Mouse (Mus musculus): ENCODE results near the gene Ubtd2. TPM values are rescaled to one million over a fixed set of nuclear protein-coding genes. Genes with fewer than 3 reads are reported as not detected.

Ubtd2 gene
- polyA plus RNA-seq, 1 experiment from 2014 or later: 71.3 TPM

- H3K4me3 ChIP-seq: no peak overlapping the region
- H3K36me3 ChIP-seq (replicated peaks): no peaks in the 10 kb centered on the region
- no peak for DNase-seq (ENCODE audit: extremely low spot score, low spot score)
- H3K9me3 ChIP-seq: no peaks in the 10 kb centered on the region
- peaks cover 50% of the 10 kb centered on the region for H3K4me1 ChIP-seq
- WGBS: 78% methylated on average over 14 of the region's 14 CpGs
- H3K27me3 ChIP-seq (ENCODE audit: poor library complexity, severe bottlenecking): no peaks in the 10 kb centered on the region
- 0 out of 2 replicates have a peak overlapping the region, but pooled peaks have one; percentile 6 for H3K27ac ChIP-seq
Observed at GRCm38 (mm10) chr11:32553311-32554140, 98.4 kb downstream of the Ubtd2 start.

GRCm38 (mm10) chr11:32554141-32555091 lies 99.2 kb downstream of the Ubtd2 start:
- Histone ChIP-seq H3K27ac (no peak overlapping the region), H3K4me3 (no peak overlapping the region), H3K9me3 (no peaks in the 10 kb centered on the region), H3K36me3 (replicated peaks) (no peaks in the 10 kb centered on the region), H3K27me3 (ENCODE audit: poor library complexity, severe bottlenecking) (no peaks in the 10 kb centered on the region), H3K4me1 (peaks cover 44% of the 10 kb centered on the region)
- no peak for DNase-seq (ENCODE audit: extremely low spot score, low spot score)
- WGBS: 91% methylated on average over 14 of the region's 14 CpGs

- Histone ChIP-seq H3K4me3 (no peak overlapping the region), H3K36me3 (replicated peaks) (no peaks in the 10 kb centered on the region), H3K27me3 (ENCODE audit: poor library complexity, severe bottlenecking) (no peaks in the 10 kb centered on the region), H3K9me3 (no peaks in the 10 kb centered on the region), H3K4me1 (peaks cover 38% of the 10 kb centered on the region), H3K27ac (no peak overlapping the region)
- DNase-seq (ENCODE audit: extremely low spot score, low spot score): no peak
- 89% methylated on average over 12 of the region's 12 CpGs for WGBS
Observed at GRCm38 (mm10) chr11:32555103-32555689, 100.0 kb downstream of the Ubtd2 start.

GRCm38 (mm10) chr11:32556333-32556990 lies 101.3 kb downstream of the Ubtd2 start:
- no peak overlapping the region for H3K4me3 ChIP-seq
- no peaks in the 10 kb centered on the region for H3K27me3 ChIP-seq (ENCODE audit: poor library complexity, severe bottlenecking)
- H3K36me3 ChIP-seq (replicated peaks): no peaks in the 10 kb centered on the region
- no peak overlapping the region for H3K27ac ChIP-seq
- DNase-seq (ENCODE audit: extremely low spot score, low spot score): no peak
- WGBS: 78% methylated on average over 10 of the region's 10 CpGs
- H3K9me3 ChIP-seq: no peaks in the 10 kb centered on the region
- peaks cover 39% of the 10 kb centered on the region for H3K4me1 ChIP-seq

- no peaks in the 10 kb centered on the region for H3K36me3 ChIP-seq (replicated peaks)
- 97% methylated on average over 4 of the region's 4 CpGs for WGBS
Observed at GRCm38 (mm10) chr11:32558026-32558425, 102.9 kb downstream of the Ubtd2 start.

GRCm38 (mm10) chr11:32558677-32559076 lies 103.5 kb downstream of the Ubtd2 start:
- no peaks in the 10 kb centered on the region for H3K9me3 ChIP-seq
- peaks cover 37% of the 10 kb centered on the region for H3K4me1 ChIP-seq
- WGBS: 79% methylated on average over 8 of the region's 8 CpGs
- no peak overlapping the region for H3K27ac ChIP-seq
- no peak for DNase-seq (ENCODE audit: extremely low spot score, low spot score)
- H3K36me3 ChIP-seq (replicated peaks): no peaks in the 10 kb centered on the region
- H3K4me3 ChIP-seq: no peak overlapping the region
- H3K27me3 ChIP-seq (ENCODE audit: poor library complexity, severe bottlenecking): no peaks in the 10 kb centered on the region

More at GRCm38 (mm10) chr11:32558026-32558425, 102.9 kb downstream of the Ubtd2 start:
- Histone ChIP-seq H3K27ac (no peak overlapping the region), H3K4me1 (peaks cover 37% of the 10 kb centered on the region), H3K27me3 (ENCODE audit: poor library complexity, severe bottlenecking) (no peaks in the 10 kb centered on the region), H3K9me3 (no peaks in the 10 kb centered on the region), H3K4me3 (no peak overlapping the region)
- no peak for DNase-seq (ENCODE audit: extremely low spot score, low spot score)

- 81% methylated on average over 12 of the region's 12 CpGs for WGBS
- Histone ChIP-seq H3K36me3 (replicated peaks) (no peaks in the 10 kb centered on the region), H3K9me3 (no peaks in the 10 kb centered on the region), H3K27me3 (ENCODE audit: poor library complexity, severe bottlenecking) (no peaks in the 10 kb centered on the region), H3K4me1 (peaks cover 50% of the 10 kb centered on the region), H3K27ac (no peak overlapping the region), H3K4me3 (no peak overlapping the region)
- no peak for DNase-seq (ENCODE audit: extremely low spot score, low spot score)
Observed at GRCm38 (mm10) chr11:32560015-32560770, 105.0 kb downstream of the Ubtd2 start.

GRCm38 (mm10) chr11:32561465-32562355 lies 106.5 kb downstream of the Ubtd2 start:
- Histone ChIP-seq H3K36me3 (replicated peaks) (no peaks in the 10 kb centered on the region), H3K9me3 (no peaks in the 10 kb centered on the region), H3K27me3 (ENCODE audit: poor library complexity, severe bottlenecking) (no peaks in the 10 kb centered on the region), H3K4me3 (no peak overlapping the region), H3K4me1 (peaks cover 45% of the 10 kb centered on the region), H3K27ac (0 out of 2 replicates have a peak overlapping the region, but pooled peaks have one; percentile 5)
- 81% methylated on average over 10 of the region's 10 CpGs for WGBS
- no peak for DNase-seq (ENCODE audit: extremely low spot score, low spot score)

- H3K27ac ChIP-seq: no peak overlapping the region
- no peaks in the 10 kb centered on the region for H3K36me3 ChIP-seq (replicated peaks)
- H3K27me3 ChIP-seq (ENCODE audit: poor library complexity, severe bottlenecking): no peaks in the 10 kb centered on the region
- peaks cover 54% of the 10 kb centered on the region for H3K4me1 ChIP-seq
- no peak for DNase-seq (ENCODE audit: extremely low spot score, low spot score)
- no peak overlapping the region for H3K4me3 ChIP-seq
- 57% methylated on average over 5 of the region's 5 CpGs for WGBS
- H3K9me3 ChIP-seq: no peaks in the 10 kb centered on the region
Observed at GRCm38 (mm10) chr11:32562706-32563105, 107.5 kb downstream of the Ubtd2 start.

- Histone ChIP-seq H3K4me3 (no peak overlapping the region), H3K4me1 (peaks cover 54% of the 10 kb centered on the region), H3K9me3 (no peaks in the 10 kb centered on the region), H3K27ac (0 out of 2 replicates have a peak overlapping the region, but pooled peaks have one; percentile 25), H3K27me3 (ENCODE audit: poor library complexity, severe bottlenecking) (no peaks in the 10 kb centered on the region), H3K36me3 (replicated peaks) (no peaks in the 10 kb centered on the region)
- WGBS: 20% methylated on average over 3 of the region's 3 CpGs
- no peak for DNase-seq (ENCODE audit: extremely low spot score, low spot score)
Observed at GRCm38 (mm10) chr11:32563660-32564059, 108.5 kb downstream of the Ubtd2 start.

- Histone ChIP-seq H3K27ac (0 out of 2 replicates have a peak overlapping the region, but pooled peaks have one; percentile 12), H3K27me3 (ENCODE audit: poor library complexity, severe bottlenecking) (no peaks in the 10 kb centered on the region), H3K4me1 (peaks cover 54% of the 10 kb centered on the region), H3K9me3 (no peaks in the 10 kb centered on the region), H3K36me3 (replicated peaks) (no peaks in the 10 kb centered on the region), H3K4me3 (no peak overlapping the region)
- DNase-seq (ENCODE audit: extremely low spot score, low spot score): no peak
- 73% methylated on average over 4 of the region's 4 CpGs for whole genome bisulfite sequencing
Observed at GRCm38 (mm10) chr11:32564629-32565028, 109.5 kb downstream of the Ubtd2 start.

All from forebrain, embryonic 10.5 days (tissue).